Mouse (Mus musculus) left cerebral cortex, adult 18-20 months (tissue): Measurements from ENCODE around the gene Tspan17. TPM values are rescaled to one million over a fixed set of nuclear protein-coding genes. Genes with fewer than 3 reads are reported as not detected.

Source experiments
- total RNA-seq, 2 experiments: library from RNA; stranded (reverse); gene quantifications; 2 replicates each; pipeline ENCODE4 v1.2.3; 2021

The Tspan17 gene
- total RNA-seq, 2 experiments from 2014 or later = 95.4 to 97.6 TPM

Other genes with a start within 250 kb of the Tspan17 start
- 100 to 1,000 TPM; 135 to 137 TPM for gene 4833439L19Rik, start 223.9 kb upstream of the Tspan17 start, total RNA-seq
- gene Arl10, start 214.4 kb upstream of the Tspan17 start, total RNA-seq = 10 to 100 TPM; 28.2 to 30.3 TPM
- 10 to 100 TPM; 23.5 to 24.6 TPM for gene Nop16, start 199.3 kb upstream of the Tspan17 start, total RNA-seq
- gene Higd2a, start 199.2 kb upstream of the Tspan17 start, total RNA-seq = 100 to 1,000 TPM; 136 to 144 TPM
- gene Cltb, start 178.0 kb upstream of the Tspan17 start, total RNA-seq = 100 to 1,000 TPM; 280 to 320 TPM
- gene Faf2, start 167.6 kb upstream of the Tspan17 start, total RNA-seq = 10 to 100 TPM; 55.9 to 56.8 TPM
- gene Rnf44, start 95.5 kb upstream of the Tspan17 start, total RNA-seq = 100 to 1,000 TPM; 168 to 172 TPM
- under 1 TPM; 0.58 to 0.73 TPM for gene Cdhr2, start 87.9 kb upstream of the Tspan17 start, total RNA-seq
- 100 to 1,000 TPM; 131 to 133 TPM for gene Gprin1, start 39.5 kb upstream of the Tspan17 start, total RNA-seq
- 100 to 1,000 TPM; 925 to 932 TPM for gene Sncb, start 22.8 kb upstream of the Tspan17 start, total RNA-seq
- gene Eif4e1b, start 5.4 kb upstream of the Tspan17 start, total RNA-seq = not detected
- gene Unc5a, start 160.0 kb downstream of the Tspan17 start, total RNA-seq = 100 to 1,000 TPM; 104 to 107 TPM
- 1 to 10 TPM in 1 of 2 experiments, under 1 TPM in 1; 0.91 to 1.1 TPM for gene Hk3, start 232.0 kb downstream of the Tspan17 start, total RNA-seq